Mouse (Mus musculus): Measurements from ENCODE around the gene Trf.

Trf gene

GRCm38 (mm10) chr9:103230151-103230951 lies at the start of gene Trf, which contains the start of gene Gm20425:
Gene Trf, minus strand, starts transcription at chr9:103230444.
Gene Gm20425, minus strand, starts transcription at chr9:103230307.
- no peak for DNase-seq (ENCODE audit: low read depth, low spot score)

DNA sequence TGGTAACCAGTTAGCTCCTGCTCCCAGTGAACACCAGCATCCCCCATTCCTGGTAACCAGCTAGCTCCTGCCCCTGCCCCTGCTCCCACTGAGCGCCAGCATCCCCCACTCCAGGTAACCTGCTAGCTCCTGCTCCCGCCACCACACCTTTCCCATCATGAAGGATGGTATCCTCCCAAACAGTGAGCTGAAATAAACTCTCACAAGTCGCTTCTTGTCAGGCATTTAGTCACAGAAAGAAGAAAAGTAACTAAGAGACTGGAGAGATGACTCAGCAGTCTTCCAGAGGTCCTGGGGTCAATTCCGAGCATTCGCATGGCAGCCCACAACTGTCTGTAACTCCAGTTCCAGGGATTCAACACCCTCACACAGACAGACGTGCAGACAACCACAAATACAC lies 46.6 kb upstream of the Trf start:
- no peak for DNase-seq (ENCODE audit: low read depth, low spot score)

GRCm38 (mm10) chr9:103275676-103276075 lies 45.4 kb upstream of the Trf start:
- no peak for DNase-seq (ENCODE audit: low read depth, low spot score)

GRCm38 (mm10) chr9:103274819-103275218 lies 44.6 kb upstream of the Trf start:
- no peak for DNase-seq (ENCODE audit: low read depth, low spot score)

- DNase-seq (ENCODE audit: low read depth, low spot score), result no peak
Observed at GRCm38 (mm10) chr9:103271104-103271503, 40.9 kb upstream of the Trf start.

DNA sequence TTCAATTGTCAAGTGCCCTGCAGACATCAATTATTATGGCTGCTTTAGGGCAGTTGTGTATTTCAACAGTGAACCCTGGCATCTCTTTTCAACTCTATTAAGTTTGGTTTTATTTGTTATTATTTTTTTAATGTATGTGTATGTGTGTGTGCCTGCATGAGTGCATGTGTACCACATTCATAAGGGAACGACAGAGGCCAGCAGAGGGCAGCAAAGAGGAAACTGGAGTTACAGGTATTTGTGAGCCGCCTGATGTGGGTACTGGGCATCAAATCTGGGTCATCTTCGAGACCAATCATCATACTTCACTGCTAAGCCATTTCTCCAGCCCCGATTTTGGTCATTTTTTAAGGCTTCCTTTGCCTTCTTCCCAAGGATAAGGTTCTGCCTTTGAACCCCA lies 35.5 kb upstream of the Trf start:
- DNase-seq (ENCODE audit: low read depth, low spot score), result no peak

GRCm38 (mm10) chr9:103252906-103253305 lies 22.7 kb upstream of the Trf start:
- no peak for DNase-seq (ENCODE audit: low read depth, low spot score)

DNA sequence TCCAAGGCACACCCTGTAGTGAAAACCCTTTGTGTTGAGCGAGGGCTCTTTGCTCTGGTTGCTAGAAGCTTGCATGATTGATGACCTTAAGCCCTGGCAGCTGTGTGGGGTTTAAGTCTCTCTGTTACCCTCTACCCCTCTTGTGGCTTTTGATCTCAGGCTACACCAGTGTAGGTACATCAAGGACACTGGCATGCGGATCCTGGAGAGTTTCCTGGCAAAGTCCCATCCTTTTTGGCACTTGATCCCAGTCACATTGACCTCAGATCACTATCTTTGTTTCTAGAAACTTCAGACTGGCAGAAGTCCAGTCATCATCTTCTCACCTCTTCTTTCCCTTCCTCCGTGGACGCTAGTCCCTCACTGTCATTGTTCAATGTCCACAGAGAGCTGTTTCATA lies 18.4 kb upstream of the Trf start:
- no peak for DNase-seq (ENCODE audit: low read depth, low spot score)

GRCm38 (mm10) chr9:103246526-103247168 lies 16.4 kb upstream of the Trf start:
- DNase-seq (ENCODE audit: low read depth, low spot score), result no peak

DNA sequence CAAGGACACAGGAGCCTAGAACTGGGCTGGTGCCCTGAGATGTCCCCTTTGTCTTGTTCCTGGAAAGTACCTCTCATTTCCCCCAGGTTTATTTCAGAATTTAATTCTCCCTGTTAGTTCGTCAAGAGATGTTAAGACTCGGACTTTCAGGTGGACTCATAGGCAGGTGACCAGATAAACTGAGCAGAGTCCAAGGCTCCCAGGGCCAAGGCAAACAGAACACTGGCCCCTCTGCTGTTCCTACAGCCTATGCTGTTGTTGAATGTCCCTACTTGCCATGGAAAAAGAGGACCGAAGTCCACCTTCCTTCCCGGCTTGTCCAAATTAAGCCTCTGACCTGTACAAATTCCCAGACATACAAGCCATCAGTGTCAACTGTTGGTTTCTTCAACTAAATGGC lies 13.4 kb upstream of the Trf start:
- no peak for DNase-seq (ENCODE audit: low read depth, low spot score)

- DNase-seq (ENCODE audit: low read depth, low spot score), result no peak
Observed at GRCm38 (mm10) chr9:103241206-103241605, 11.0 kb upstream of the Trf start.

GRCm38 (mm10) chr9:103239471-103239870 lies 9.2 kb upstream of the Trf start:
- DNase-seq (ENCODE audit: low read depth, low spot score), result no peak

- no peak for DNase-seq (ENCODE audit: low read depth, low spot score)
Observed at GRCm38 (mm10) chr9:103234565-103235165, 4.4 kb upstream of the Trf start.

DNA sequence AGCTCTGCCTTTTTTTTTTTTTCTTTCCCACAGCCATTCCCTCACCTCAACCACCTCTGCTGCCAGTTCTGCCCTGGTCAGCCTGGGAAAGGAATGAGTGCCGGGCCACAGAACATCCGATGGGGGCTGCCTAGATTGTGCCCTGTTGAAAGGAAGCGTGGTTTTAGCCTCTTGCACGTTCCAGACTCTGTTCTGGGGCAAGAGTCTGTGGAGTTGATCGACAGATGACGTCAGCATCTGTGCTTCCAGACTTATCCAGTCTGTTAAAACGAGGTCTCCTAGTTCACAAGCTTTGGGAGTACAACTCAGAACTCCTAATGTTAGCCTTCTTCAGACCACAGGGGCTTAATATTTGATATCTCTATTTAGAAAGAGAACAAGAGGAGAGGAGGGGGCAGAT lies 3.8 kb upstream of the Trf start:
- DNase-seq (ENCODE audit: low read depth, low spot score), result no peak

DNA sequence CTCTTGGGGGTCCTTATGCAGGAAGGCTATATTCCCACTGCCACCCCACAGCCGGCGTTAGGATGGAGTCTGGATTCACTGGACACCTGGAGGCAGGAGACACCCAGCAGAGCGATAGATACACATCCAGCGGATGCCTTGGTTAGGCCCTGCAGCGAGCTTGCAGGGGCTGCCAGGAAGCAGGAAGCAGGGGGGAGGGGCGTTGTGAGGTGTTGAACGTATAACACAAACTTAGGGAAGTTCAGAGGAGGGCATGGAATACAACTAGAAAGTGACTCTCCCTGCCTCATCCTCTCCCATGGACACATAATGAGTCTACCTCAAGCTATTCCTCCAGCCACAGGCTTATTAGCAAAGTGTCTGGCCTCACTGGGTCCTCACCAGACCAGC lies 2.8 kb upstream of the Trf start:
- DNase-seq (ENCODE audit: low read depth, low spot score), result no peak

- no peak for DNase-seq (ENCODE audit: low read depth, low spot score)
Observed at GRCm38 (mm10) chr9:103232232-103233005, 2.2 kb upstream of the Trf start.

DNA sequence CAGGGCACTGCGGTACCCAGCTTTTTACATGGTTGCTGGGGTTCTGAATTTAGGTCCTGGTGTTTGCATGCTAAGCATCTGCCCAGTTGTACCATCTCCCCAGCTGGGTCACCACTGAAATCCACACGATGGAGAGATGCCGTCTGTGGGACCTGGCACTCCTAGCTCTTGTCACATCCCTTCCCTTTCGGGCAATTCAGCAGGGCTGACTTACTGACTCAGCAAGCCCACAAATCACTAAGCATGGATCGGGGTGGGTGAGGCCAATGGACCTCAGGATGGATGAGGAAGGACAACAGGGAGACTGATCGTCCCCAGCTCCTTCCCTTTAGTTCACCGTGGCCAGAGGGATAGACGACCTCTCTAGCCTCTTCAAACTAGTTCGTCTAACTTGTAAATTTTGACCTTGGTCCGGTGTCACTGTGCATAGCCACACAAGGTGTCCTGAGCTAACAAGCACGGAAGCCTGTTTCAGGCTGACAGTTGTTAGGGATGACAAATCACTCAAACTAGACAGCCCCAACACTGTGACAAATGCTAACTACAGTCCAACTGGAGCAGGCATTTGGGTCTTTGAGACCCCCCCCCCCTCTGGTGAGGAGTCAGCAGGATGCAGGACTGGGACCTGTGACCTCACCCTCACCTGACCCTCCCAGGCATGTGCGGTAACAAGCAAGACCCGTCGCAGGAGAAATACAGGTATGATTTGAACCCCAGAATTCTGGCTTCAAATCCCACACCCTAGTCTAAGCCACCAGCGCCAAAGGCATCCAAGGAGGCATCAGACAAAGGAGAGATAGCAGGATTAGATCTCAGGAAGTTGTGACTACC lies 992 bp downstream of the Trf start:
- DNase-seq (ENCODE audit: low read depth, low spot score), result no peak

- no peak for DNase-seq (ENCODE audit: low read depth, low spot score)
Observed at GRCm38 (mm10) chr9:103228370-103229003, 1.8 kb downstream of the Trf start.

- no peak for DNase-seq (ENCODE audit: low read depth, low spot score)
Observed at GRCm38 (mm10) chr9:103227760-103228159, 2.5 kb downstream of the Trf start.

DNA sequence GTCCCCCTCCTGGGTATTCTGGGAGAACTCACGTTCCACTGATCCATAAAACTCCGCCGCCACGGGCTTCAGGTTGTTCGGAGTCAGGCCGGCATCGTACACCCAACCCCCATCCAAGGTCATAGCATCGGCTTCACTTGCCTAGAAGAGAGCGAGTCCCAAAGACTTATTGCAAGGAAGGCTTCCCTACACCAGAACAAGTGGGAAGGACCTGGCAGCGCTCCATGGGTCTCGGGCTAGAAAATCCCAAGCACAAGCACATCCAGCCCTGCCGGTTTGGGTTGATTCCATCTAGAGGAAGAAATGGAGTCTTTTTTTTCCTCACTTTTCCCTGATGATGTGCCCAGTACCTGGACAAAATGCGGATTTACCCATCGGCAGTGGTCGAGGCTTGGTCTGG lies 3.4 kb downstream of the Trf start:
- DNase-seq (ENCODE audit: low read depth, low spot score), result no peak

DNA sequence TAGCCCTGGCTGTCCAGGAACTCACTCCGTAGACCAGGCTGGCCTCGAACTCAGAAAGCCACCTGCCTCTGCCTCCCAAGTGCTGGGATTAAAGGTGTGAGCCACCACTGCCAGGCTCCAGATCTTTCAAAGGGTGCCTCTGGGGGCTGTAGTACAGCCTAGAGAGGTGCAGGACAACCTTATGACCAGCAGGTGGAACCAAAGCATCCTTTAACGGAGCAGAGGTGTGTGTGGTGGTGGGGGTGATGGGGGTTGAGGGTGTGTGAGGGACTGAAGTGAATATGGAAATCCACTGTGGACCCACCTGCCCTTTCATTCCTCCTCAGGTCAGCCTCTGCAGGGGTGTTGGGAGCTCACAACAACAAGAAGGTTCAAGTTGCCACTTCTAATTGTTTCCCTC lies 4.8 kb downstream of the Trf start:
- DNase-seq (ENCODE audit: low read depth, low spot score), result no peak
